Mouse (Mus musculus) erythroblast, embryonic 14.5 days (primary cell): ENCODE results near the gene Gfod2. TPM values are rescaled to one million over a fixed set of nuclear protein-coding genes. Genes with fewer than 3 reads are reported as not detected.

Experiments used
- H3K27me3 ChIP-seq: 2 replicates; pipeline ENCODE4 v1.6.1; 2012; ENCODE audit warnings: inconsistent platforms; ENCODE audit not compliant: control insufficient read depth
- H3K36me3 ChIP-seq: 2 replicates; pipeline ENCODE4 v1.6.1; 2012; ENCODE audit warnings: mild to moderate bottlenecking, inconsistent platforms; ENCODE audit not compliant: control insufficient read depth
- H3K4me1 ChIP-seq: 2 replicates; pipeline ENCODE4 v1.6.1; 2012; ENCODE audit warnings: inconsistent platforms; ENCODE audit not compliant: control insufficient read depth
- H3K4me3 ChIP-seq: replicated peaks from 2 replicates; pipeline ENCODE3; 2012; ENCODE audit warnings: moderate library complexity, mild to moderate bottlenecking, inconsistent platforms
- H3K9me3 ChIP-seq: 2 replicates; pipeline ENCODE4 v1.6.1; 2012; ENCODE audit warnings: low read length, inconsistent platforms, mixed read lengths; ENCODE audit not compliant: control insufficient read depth
- GATA1 ChIP-seq: IDR thresholded peaks from 2 replicates; pipeline ENCODE4 v1.6.1; 2012; ENCODE audit warnings: low read length, inconsistent platforms, mixed read lengths
- TAL1 ChIP-seq: IDR thresholded peaks from 3 replicates; pipeline ENCODE4 v1.6.1; 2012; ENCODE audit warnings: low read length, inconsistent platforms, mixed read lengths
- polyA plus RNA-seq: library from polyadenylated mRNA; stranded (reverse); fragments of >175 nt; gene quantifications from 2 replicates; pipeline ENCODE4 v1.2.3, GENCODE M21; 2012

The Gfod2 gene
- polyA plus RNA-seq, 1 experiment = 0.24 TPM

- H3K4me3 ChIP-seq = peak within 1 kb of the TSS; percentile 77
- H3K4me1 ChIP-seq = peaks cover 57% of the 10 kb centered on the region
- H3K36me3 ChIP-seq = peaks cover 58% of the 10 kb centered on the region
- TF ChIP-seq GATA1 (no peak), TAL1 (no peak)
- H3K9me3 ChIP-seq = no peaks in the 10 kb centered on the region
- H3K27me3 ChIP-seq = no peaks in the 10 kb centered on the region
Observed at GRCm38 (mm10) chr8:105700966-105701824, 57.3 kb downstream of the Gfod2 start, which contains the start of the genes Acd and Pard6a. Gene Acd (minus strand): TSS chr8:105701102. Gene Pard6a (plus strand): TSS chr8:105701148.

- Histone ChIP-seq H3K36me3 (peaks cover 62% of the 10 kb centered on the region), H3K9me3 (no peaks in the 10 kb centered on the region), H3K4me3 (peak overlapping the region; percentile 77), H3K4me1 (peaks cover 56% of the 10 kb centered on the region), H3K27me3 (no peaks in the 10 kb centered on the region)
- no peak for TF ChIP-seq TAL1
- TF ChIP-seq GATA1 = no peak
Observed at GRCm38 (mm10) chr8:105700566-105700965, 57.9 kb downstream of the Gfod2 start.

GRCm38 (mm10) chr8:105699488-105700215 lies 58.8 kb downstream of the Gfod2 start:
- H3K4me1 ChIP-seq = peaks cover 57% of the 10 kb centered on the region
- peaks cover 70% of the 10 kb centered on the region for H3K36me3 ChIP-seq
- peak overlapping the region; percentile 77 for H3K4me3 ChIP-seq
- TF ChIP-seq TAL1 = no peak
- no peak for TF ChIP-seq GATA1
- H3K9me3 ChIP-seq = no peaks in the 10 kb centered on the region
- H3K27me3 ChIP-seq = peaks cover 2% of the 10 kb centered on the region

- Histone ChIP-seq H3K4me1 (peaks cover 62% of the 10 kb centered on the region), H3K9me3 (no peaks in the 10 kb centered on the region), H3K4me3 (no peak overlapping the region), H3K36me3 (peaks cover 64% of the 10 kb centered on the region), H3K27me3 (peaks cover 9% of the 10 kb centered on the region)
- no peak for TF ChIP-seq GATA1
- no peak for TF ChIP-seq TAL1
Observed at GRCm38 (mm10) chr8:105698734-105699133, 59.7 kb downstream of the Gfod2 start.

- peaks cover 50% of the 10 kb centered on the region for H3K36me3 ChIP-seq
- peaks cover 63% of the 10 kb centered on the region for H3K4me1 ChIP-seq
- no peaks in the 10 kb centered on the region for H3K9me3 ChIP-seq
- peaks cover 12% of the 10 kb centered on the region for H3K27me3 ChIP-seq
- H3K4me3 ChIP-seq = no peak overlapping the region
- TF ChIP-seq GATA1 = no peak
- no peak for TF ChIP-seq TAL1
Observed at GRCm38 (mm10) chr8:105697196-105697780, 61.2 kb downstream of the Gfod2 start.

GRCm38 (mm10) chr8:105695080-105695780 lies 63.2 kb downstream of the Gfod2 start:
- Histone ChIP-seq H3K9me3 (no peaks in the 10 kb centered on the region), H3K4me1 (peaks cover 47% of the 10 kb centered on the region), H3K36me3 (peaks cover 50% of the 10 kb centered on the region), H3K27me3 (peaks cover 12% of the 10 kb centered on the region), H3K4me3 (no peak overlapping the region)
- TF ChIP-seq TAL1 = no peak

- Histone ChIP-seq H3K9me3 (no peaks in the 10 kb centered on the region), H3K4me1 (peaks cover 37% of the 10 kb centered on the region), H3K27me3 (peaks cover 16% of the 10 kb centered on the region), H3K36me3 (peaks cover 43% of the 10 kb centered on the region), H3K4me3 (peak overlapping the region; percentile 33)
- no peak for TF ChIP-seq TAL1
- no peak for TF ChIP-seq GATA1
Observed at GRCm38 (mm10) chr8:105694051-105694799, 64.2 kb downstream of the Gfod2 start.

- TF ChIP-seq TAL1 (no peak), GATA1 (no peak)
- Histone ChIP-seq H3K9me3 (no peaks in the 10 kb centered on the region), H3K36me3 (peaks cover 40% of the 10 kb centered on the region), H3K4me3 (peak overlapping the region; percentile 33), H3K4me1 (peaks cover 37% of the 10 kb centered on the region), H3K27me3 (peaks cover 17% of the 10 kb centered on the region)
Observed at GRCm38 (mm10) chr8:105693648-105694047, 64.8 kb downstream of the Gfod2 start.
